Mouse (Mus musculus): ENCODE data around the gene Utp11.

Utp11 gene

GRCm38 (mm10) chr4:124703881-124704796 is 10.7 kb upstream of the Utp11 start:
- no peak for DNase-seq

- no peak for DNase-seq
Measured at GRCm38 (mm10) chr4:124703406-124703805, 10.0 kb upstream of the Utp11 start.

- DNase-seq, result no peak
Measured at GRCm38 (mm10) chr4:124701916-124702315, 8.5 kb upstream of the Utp11 start.

GRCm38 (mm10) chr4:124701052-124701845 is 7.8 kb upstream of the Utp11 start:
- DNase-seq, result no peak

GRCm38 (mm10) chr4:124700248-124700971 is 7.0 kb upstream of the Utp11 start, which contains the start of gene Fhl3:
Gene Fhl3, plus strand, starts transcription at chr4:124700701.
- peak; percentile 63 for DNase-seq

GRCm38 (mm10) chr4:124699791-124700190 is 6.4 kb upstream of the Utp11 start:
- DNase-seq, result no peak

GRCm38 (mm10) chr4:124695786-124696516 is 2.6 kb upstream of the Utp11 start:
- DNase-seq, result no peak

- DNase-seq, result no peak
Measured at GRCm38 (mm10) chr4:124694572-124694971, 1.2 kb upstream of the Utp11 start.

- no peak for DNase-seq
Measured at GRCm38 (mm10) chr4:124692416-124692861, 961 bp downstream of the Utp11 start.

- DNase-seq, result no peak
Measured at GRCm38 (mm10) chr4:124691455-124691854, 1.9 kb downstream of the Utp11 start.

- DNase-seq, result no peak
Measured at GRCm38 (mm10) chr4:124685897-124686402, 7.5 kb downstream of the Utp11 start.

- no peak for DNase-seq
Measured at GRCm38 (mm10) chr4:124685453-124685852, 7.9 kb downstream of the Utp11 start.

- DNase-seq, result no peak
Measured at GRCm38 (mm10) chr4:124685004-124685403, 8.4 kb downstream of the Utp11 start.

GRCm38 (mm10) chr4:124683474-124683873 is 9.9 kb downstream of the Utp11 start:
- no peak for DNase-seq

GRCm38 (mm10) chr4:124682270-124682669 is 11.1 kb downstream of the Utp11 start:
- DNase-seq, result no peak

GRCm38 (mm10) chr4:124675958-124676357 is 17.4 kb downstream of the Utp11 start:
- no peak for DNase-seq

GRCm38 (mm10) chr4:124675037-124675436 is 18.4 kb downstream of the Utp11 start:
- DNase-seq, result peak; percentile 66

- DNase-seq, result no peak
Measured at GRCm38 (mm10) chr4:124674334-124675032, 18.9 kb downstream of the Utp11 start.

- DNase-seq, result no peak
Measured at GRCm38 (mm10) chr4:124672347-124673320, 20.8 kb downstream of the Utp11 start.

GRCm38 (mm10) chr4:124671583-124671982 is 21.8 kb downstream of the Utp11 start:
- DNase-seq, result no peak
